Mouse (Mus musculus) heart, embryonic 13.5 days (tissue): ENCODE measurements at regions not wholly inside any gene's neighbourhood (a gene's known extent, or its start where the extent isn't known, plus 50 kb on each side); places are given as distances from the start of the nearest gene placed in this dataset.
"Not testable (repeated sequence)": the region's sequence is repeated elsewhere in the genome, so short reads cannot be mapped to it uniquely, and the experiment has no call there.

ENCODE experiments used
- ATAC-seq: fragments of 200-750 bp; cut with Nextera tagmentation; 2 replicates; pipeline ENCODE4 v1.8.0; 2017; ENCODE audit warnings: moderate TSS enrichment; ENCODE audit not compliant: insufficient number of reproducible peaks, low FRiP score, low TSS enrichment; ENCODE audit errors: extremely low read depth
- H3K27ac ChIP-seq: fragments of 300-500 bp; sonication (generic); replicated peaks from 2 replicates; pipeline ENCODE4 v1.5.1; 2015; ENCODE audit warnings: moderate library complexity, mild to moderate bottlenecking, inconsistent platforms
- H3K27me3 ChIP-seq: fragments of 300-500 bp; sonication (generic); replicated peaks from 2 replicates; pipeline ENCODE4 v1.6.1; 2015; ENCODE audit warnings: mild to moderate bottlenecking, inconsistent platforms
- H3K36me3 ChIP-seq: fragments of 300-500 bp; sonication (generic); 2 replicates; pipeline ENCODE4 v1.6.1; 2015; ENCODE audit warnings: mild to moderate bottlenecking, inconsistent platforms
- H3K4me1 ChIP-seq: fragments of 300-500 bp; sonication (generic); 2 replicates; pipeline ENCODE4 v1.6.1; 2015; ENCODE audit warnings: inconsistent platforms
- H3K4me2 ChIP-seq: fragments of 300-500 bp; sonication (generic); 2 replicates; pipeline ENCODE4 v1.6.1; 2015; ENCODE audit warnings: inconsistent platforms, mild to moderate bottlenecking, moderate library complexity
- H3K4me3 ChIP-seq: fragments of 300-500 bp; sonication (generic); 2 replicates; pipeline ENCODE4 v1.5.1; 2015; ENCODE audit warnings: moderate library complexity, mild to moderate bottlenecking, inconsistent platforms
- H3K9ac ChIP-seq: fragments of 300-500 bp; sonication (generic); 2 replicates; pipeline ENCODE4 v1.6.1; 2015; ENCODE audit warnings: inconsistent platforms, mild to moderate bottlenecking, moderate library complexity
- H3K9me3 ChIP-seq: fragments of 300-500 bp; sonication (generic); 2 replicates; pipeline ENCODE4 v1.6.1; 2016; ENCODE audit warnings: inconsistent platforms
- WGBS: fragments of 180-500 bp; shearing (Covaris S2); methylation state at CpG from one replicate; pipeline ENCODE4 v1.1.7; 2015; ENCODE audit warnings: mixed read lengths; 5-methylcytosine and 5-hydroxymethylcytosine counted together

- Histone ChIP-seq H3K4me2 (peak overlapping the region; percentile 5; the same call in 1 of the 2 replicates), H3K9ac (no peak overlapping the region), H3K36me3 (no peaks in the 10 kb centered on the region), H3K27ac (0 out of 2 replicates have a peak overlapping the region, but pooled peaks have one; percentile 2), H3K4me1 (peaks cover 33% of the 10 kb centered on the region), H3K9me3 (no peaks in the 10 kb centered on the region), H3K27me3 (no peaks in the 10 kb centered on the region), H3K4me3 (no peak overlapping the region)
- ATAC-seq = no peak
- 28% methylated on average over 5 of the region's 5 CpGs for WGBS
Observed at GRCm38 (mm10) chr3:65608385-65608784, 57.6 kb upstream of the Lekr1 start.

- Histone ChIP-seq H3K9ac (no peak overlapping the region), H3K36me3 (no peaks in the 10 kb centered on the region), H3K27me3 (no peaks in the 10 kb centered on the region), H3K9me3 (no peaks in the 10 kb centered on the region), H3K27ac (no peak overlapping the region), H3K4me1 (peaks cover 20% of the 10 kb centered on the region), H3K4me3 (no peak overlapping the region), H3K4me2 (no peak overlapping the region)
- no peak for ATAC-seq
- WGBS = 61% methylated on average over 3 of the region's 3 CpGs
Observed at GRCm38 (mm10) chr3:65611712-65612111, 54.3 kb upstream of the Lekr1 start.

DNA sequence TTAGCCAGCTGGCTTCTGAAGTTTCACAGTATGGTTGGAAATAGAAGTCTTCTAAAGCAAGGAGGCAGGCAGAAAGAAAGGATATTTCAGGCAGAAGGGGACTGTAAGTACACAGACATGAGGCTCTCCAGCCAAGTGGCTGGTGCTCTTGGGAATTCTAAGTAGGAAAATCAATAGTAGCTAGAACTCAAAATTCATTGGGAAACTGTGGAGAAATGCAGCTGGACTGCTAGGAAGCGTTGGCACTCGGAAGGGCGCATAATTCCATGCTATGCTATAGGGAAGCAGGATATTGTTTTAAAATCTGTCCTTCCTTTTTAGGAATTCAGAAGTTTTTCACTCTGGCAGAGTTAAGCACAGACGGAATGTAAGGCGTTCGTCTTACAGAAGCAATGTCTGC lies 53.6 kb upstream of the Lekr1 start:
- Histone ChIP-seq H3K36me3 (no peaks in the 10 kb centered on the region), H3K9ac (no peak overlapping the region), H3K27ac (no peak overlapping the region), H3K4me2 (no peak overlapping the region), H3K9me3 (no peaks in the 10 kb centered on the region), H3K4me3 (no peak overlapping the region), H3K27me3 (no peaks in the 10 kb centered on the region), H3K4me1 (peaks cover 20% of the 10 kb centered on the region)
- 59% methylated on average over 6 of the region's 6 CpGs for WGBS
- ATAC-seq = no peak

DNA sequence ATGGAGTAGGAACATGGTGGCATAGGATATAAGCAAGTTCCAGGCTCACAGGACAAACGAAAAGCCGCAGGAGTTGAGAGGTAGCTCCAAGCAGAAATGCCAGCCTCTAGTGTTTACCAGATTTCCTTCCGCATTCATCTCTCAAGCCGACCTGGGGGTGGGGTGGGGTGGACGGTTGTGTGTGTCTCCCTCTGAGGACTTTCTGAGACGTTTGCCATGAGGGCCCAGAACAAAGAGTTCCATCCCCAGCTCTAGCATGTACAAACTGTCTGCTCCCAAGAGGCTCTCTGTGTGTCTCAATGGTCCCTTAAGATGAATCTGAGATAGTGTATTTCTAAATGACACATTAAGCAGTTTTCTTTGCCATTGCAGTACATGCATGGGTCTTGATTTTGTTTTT lies 53.1 kb upstream of the Lekr1 start:
- H3K9ac ChIP-seq = no peak overlapping the region
- 73% methylated on average over 6 of the region's 6 CpGs for WGBS
- no peaks in the 10 kb centered on the region for H3K27me3 ChIP-seq
- H3K4me1 ChIP-seq = peaks cover 17% of the 10 kb centered on the region
- H3K36me3 ChIP-seq = no peaks in the 10 kb centered on the region
- no peak for ATAC-seq
- no peak overlapping the region for H3K4me2 ChIP-seq
- H3K9me3 ChIP-seq = no peaks in the 10 kb centered on the region
- H3K4me3 ChIP-seq = no peak overlapping the region
- H3K27ac ChIP-seq = no peak overlapping the region

DNA sequence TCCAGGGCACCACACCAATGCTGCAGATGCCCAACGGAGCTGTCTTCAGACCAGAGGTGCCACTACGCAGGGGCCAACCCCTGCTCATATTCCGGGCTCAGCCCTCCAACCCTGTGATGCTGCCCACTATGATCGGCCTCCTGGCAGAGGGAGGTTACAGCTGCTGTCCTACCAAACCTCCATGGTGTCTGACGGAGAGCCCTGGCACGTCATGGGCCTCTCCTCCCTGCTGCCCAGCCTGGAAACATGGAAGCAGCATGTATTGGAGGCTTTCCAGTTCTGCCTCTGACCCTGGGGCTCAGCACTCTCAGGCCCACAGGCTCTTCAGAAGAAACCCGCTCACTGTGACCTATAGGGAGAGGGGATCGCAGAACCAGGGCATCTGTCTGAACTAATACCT lies 51.1 kb upstream of the Lekr1 start:
- not testable (repeated sequence) for H3K27me3 ChIP-seq, ATAC-seq, H3K4me2 ChIP-seq, H3K36me3 ChIP-seq, H3K27ac ChIP-seq, H3K4me3 ChIP-seq, H3K4me1 ChIP-seq, H3K9me3 ChIP-seq, H3K9ac ChIP-seq
- WGBS = 84% methylated on average over 8 of the region's 8 CpGs
